Mouse (Mus musculus) retina, postnatal 7 days (tissue): ENCODE results near the gene Pard3.
A peak's percentile ranks its signal among the peaks of the same experiment; 100 is the strongest.

ENCODE experiments used
- DNase-seq: peaks from one replicate; pipeline ENCODE4 v3.0.0-alpha.2; 2012; ENCODE audit warnings: low read depth, low spot score

The Pard3 gene

DNA sequence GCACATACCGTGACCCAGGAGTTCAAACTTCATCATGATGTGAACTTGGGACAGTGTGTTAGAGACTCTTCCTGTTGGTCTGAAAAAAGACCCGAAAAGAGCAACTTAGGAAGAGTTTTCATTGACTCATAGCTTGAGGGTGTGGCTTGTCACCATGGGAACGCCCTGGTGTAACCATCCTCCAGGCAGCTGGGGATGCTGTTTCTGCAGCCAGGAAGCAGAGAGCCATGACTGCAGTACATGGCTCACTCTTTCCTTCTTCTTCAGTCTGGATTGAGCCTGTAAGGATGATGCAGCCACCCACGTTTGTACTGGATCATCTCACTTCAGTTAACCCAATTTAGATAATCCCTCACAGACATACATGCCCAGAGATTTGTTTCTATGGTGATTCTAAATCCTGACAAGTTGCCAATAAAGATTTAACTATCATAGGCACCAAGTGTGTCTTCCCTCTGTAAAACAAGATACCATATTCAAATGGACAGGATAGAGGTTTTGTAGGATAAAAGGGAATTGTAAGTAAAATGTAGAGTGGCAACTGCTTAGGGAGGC is 431.6 kb downstream of the Pard3 start:
- DNase-seq: peak; percentile 77

DNA sequence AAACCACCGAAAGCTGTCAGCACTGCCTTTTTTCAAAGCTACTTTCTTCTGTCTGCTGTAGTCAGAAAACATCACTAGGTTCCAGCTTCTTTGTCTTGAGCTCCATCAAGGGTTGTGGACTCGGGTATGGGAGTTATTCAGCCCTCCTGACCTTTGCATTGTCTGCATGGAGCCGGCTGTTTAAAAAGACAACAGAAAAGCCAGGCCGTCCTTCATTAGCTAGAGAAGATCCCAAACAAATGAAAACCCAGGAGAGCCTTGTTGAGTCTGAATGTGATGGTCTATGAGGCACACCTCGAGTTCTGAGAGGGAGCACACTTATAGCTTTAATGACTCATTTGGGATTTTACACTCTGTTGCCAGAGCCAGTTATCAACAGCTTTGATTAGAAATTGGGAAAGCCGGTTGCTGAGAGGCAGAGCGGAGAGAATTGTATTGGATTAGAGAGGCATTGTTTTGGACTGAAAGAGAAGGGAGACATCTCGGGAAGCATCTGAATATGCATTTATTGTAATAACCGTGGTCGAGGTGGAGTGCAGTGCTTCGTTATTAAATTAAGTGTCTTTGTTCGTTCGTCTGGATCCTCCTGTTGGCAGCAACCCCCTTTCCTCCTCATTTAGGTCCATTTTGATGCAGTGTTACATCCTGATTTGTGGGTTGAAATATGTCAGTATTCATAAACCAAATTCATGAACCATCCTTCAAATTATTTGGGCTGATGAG is 435.5 kb downstream of the Pard3 start:
- no peak for DNase-seq

DNA sequence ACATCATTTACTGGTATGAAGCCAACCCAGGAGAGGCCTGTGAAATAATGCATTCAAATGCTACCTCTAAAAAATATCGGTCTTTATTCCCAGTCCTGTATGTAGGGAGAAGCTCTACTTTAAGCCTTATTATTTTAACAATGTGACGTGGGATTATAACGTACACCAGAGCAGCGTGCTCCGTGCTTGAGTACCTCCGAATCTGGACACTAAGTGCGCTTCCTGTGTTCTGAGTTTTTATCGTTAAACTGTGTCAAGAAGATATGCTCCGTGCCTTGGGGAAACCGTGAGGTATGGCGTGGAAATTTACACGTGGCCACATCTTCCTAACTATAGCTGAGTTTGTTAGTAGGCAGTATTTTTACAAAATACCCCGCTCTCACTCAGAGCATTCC is 436.0 kb downstream of the Pard3 start:
- no peak for DNase-seq

DNA sequence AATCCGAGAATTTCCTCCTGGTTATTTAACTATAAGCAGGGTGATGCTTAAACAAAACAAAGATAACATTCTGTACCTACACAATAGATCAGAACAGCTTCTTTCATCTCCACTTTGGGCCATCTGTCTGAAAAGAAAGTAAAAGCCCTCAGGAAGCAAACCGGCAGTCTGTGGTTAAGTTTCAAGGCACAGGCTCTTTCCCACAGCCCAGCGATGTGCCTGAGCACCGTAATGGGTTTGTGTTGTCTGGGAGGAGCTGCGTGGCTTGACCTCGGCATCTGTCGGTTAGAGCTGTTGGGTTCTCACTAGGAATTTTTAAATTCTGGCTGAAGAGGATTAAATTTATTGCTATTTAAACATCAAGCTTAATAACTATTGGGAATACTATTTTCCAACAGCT is 436.5 kb downstream of the Pard3 start:
- no peak for DNase-seq

DNA sequence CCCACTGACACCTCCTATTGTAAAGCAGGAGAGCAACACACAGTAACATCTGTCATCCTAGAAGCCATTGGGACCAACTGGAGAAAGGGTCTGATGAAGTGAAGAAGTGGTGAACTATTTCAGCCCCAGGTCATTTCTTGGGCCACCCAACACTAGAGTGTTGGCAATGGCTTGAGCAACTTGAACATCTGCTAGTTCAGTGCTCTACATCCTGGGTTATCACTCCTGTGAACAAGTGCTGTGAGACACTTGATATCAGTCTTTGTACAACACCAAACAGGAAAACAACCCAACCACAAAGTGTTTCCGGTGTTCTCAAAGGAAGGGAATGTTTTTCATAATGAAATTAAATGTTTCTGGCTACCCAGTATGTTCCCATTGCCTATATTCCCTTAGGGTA is 438.1 kb downstream of the Pard3 start:
- no peak for DNase-seq

DNA sequence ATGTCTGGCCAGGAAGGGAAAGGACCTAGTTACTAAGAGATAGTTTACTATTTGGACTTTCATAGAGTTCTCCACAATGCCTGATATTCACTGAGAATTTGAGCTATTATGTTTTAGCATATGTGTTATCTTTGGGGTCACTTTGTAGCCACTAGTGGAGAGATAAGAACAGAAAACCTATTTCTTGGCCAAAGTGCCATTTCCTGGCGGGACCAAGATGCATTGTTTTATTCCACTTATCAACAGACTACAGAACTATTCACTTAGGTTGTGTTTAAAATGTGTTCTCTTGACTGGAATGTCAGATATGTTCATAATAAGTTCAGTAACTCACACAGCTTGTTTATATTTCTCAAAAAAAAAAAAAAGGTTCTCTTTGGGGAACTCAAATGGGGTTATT is 441.6 kb downstream of the Pard3 start:
- no peak for DNase-seq

DNA sequence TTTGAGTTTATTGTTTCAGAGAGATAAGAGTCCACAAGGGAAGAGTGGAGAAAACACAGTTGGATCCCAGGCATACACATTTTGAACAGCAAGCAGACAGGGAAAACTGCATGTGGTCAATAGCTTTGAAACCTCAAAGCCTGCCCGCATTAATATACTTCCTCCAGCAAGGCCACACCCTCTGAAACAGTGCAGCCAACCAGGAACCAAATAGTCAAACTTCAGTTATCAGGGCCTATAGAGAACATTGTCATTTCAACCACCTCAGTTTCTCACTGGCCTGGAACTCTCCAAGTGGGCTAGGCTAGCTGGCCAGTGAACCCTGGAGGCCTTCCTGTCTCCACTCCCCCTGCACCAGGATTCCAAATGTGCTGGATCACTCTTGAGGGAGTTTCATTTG is 442.6 kb downstream of the Pard3 start:
- no peak for DNase-seq

DNA sequence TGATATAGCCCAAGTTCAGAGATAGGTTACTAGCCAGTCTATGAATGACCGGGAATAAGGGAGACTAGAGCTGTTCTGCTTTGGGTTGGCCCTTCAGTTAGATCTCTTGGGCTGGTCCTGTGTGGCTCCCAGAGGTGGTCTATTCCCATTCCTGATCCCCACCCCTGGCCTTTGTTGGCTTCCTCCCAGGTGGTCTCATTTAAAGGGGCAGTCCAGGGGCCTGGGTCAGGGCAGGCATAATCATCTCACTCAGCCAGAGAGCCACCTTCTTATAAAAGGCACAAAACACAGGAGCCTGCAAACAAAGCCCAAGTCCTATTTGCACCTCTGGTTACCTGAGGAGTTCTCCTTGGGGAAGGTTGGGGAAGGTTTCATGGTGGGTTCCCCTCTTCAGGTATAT is 447.6 kb downstream of the Pard3 start:
- DNase-seq: no peak

DNA sequence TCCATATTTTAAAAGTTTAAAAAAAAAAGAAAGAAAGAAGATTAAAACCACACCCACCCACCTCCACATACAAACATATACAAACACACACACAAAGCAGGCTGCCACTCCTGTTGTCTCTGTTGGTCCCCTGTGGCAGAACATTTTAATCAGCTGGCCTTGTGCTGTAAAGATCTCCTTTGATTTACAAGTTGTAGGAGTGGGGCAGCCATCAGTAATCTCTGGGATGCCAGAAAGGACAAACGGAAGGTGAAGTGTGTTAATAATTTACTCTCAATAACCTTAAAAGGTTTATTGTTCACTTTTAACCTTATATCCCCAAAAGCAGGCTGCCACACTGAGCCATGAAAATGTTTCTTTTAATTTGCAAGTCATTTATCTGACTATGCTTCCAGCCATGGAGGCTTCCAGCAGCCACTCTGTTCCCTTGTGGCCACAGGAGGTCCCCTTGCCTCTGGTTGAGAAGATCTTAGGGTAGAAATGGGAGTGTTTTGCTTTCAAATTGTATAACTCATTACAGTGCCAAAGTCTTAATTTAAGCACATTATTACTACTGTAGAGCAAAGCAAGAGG is 448.4 kb downstream of the Pard3 start:
- no peak for DNase-seq

DNA sequence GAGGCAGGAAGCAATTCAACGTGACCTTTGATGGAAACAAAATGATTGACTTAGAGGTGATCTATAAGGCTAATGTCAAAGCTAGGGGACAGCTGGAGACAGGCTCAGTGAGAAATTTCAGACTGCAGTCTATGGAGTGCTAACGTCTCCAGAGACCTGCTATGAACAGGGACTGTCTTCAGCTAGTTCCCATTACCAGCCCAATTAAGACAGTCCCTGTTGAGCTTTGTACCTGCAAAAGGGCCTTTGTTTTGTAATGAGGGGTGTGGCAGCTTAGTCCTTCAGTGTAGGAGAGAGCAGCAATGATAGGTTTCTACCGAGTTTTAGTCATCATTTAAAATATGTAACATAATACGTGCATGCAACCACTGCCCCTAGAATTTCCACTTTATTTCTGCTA is 448.9 kb downstream of the Pard3 start:
- DNase-seq: no peak

DNA sequence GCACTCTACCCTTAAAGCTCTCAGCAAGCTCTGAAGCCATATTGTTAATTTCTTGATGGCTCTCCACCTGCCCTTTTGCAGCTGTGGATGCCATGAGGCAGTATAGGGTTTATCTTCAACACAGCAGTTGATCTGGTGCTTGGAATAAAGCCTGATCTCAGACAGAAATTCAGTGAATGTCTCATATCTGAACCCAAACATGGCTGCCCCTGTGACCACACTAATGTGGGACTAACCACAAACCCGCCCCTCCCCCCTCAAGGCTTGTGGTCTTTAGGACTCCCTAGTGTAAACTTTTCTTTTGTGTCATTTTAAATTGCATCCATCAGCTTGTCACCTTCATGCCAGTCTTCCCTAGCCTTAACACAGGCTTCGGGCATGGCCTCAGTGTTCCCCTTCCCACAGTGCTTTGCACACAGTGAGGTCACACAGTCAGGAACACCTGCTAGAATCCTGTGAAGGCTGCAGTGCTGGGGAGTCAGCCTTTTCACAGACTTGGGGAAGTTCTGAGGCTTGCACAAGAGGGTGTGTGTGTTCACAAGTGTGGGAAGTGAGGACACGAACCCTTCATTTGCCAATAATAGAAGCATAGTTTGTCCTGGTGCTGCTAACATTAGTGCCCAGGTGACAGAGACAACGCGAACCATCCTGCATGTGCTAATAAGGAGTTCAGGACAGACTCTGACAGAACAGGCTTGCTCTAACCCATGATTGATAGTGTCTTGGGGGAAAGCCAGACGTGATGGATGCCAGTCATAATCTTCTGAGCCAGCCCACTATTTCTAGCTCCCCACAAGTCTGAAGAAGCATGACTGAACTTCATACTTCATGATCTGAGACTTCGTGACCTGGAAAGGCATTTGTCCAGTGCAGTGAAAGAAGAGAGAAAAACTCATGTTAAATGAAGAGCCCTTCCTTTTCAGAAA is 451.4 kb downstream of the Pard3 start:
- no peak for DNase-seq

DNA sequence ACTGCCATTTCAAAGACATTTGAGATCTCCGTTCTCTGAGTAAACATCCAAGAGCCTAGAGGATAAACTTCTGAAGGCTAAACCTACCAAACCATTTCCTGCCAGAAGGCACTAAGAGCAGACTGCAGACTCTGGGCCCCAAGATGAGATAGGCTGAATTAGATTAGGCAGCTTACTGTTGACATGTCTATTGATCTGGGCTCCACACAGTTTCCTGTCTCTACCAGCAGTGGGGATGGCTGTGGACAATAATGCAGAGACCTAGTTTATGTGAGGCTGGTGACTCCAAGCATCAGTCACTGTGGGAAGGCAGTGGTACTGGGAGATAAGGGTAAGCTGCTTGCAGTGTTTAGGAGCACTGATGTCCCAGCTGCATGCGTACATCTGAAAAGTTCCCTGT is 452.4 kb downstream of the Pard3 start:
- DNase-seq: no peak

DNA sequence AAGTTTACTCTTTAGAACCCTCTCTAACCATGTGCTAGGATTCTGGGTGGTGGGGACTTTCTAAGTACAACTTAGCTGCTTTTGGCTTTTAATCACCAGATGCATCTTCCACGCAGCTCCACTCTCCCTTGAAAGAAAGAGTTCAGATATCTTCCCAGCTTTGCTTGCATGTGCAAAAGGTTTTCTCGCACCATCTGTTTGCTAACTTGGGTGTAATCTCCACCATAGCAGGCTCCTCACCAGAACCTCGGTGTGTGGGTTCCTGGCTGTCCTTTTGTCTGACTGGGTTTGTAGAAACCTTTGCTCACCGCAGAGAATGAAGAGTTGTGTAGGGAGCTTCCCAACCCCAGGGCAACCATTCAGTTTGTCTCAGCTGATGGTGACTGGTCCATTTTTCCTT is 462.0 kb downstream of the Pard3 start:
- DNase-seq: no peak

DNA sequence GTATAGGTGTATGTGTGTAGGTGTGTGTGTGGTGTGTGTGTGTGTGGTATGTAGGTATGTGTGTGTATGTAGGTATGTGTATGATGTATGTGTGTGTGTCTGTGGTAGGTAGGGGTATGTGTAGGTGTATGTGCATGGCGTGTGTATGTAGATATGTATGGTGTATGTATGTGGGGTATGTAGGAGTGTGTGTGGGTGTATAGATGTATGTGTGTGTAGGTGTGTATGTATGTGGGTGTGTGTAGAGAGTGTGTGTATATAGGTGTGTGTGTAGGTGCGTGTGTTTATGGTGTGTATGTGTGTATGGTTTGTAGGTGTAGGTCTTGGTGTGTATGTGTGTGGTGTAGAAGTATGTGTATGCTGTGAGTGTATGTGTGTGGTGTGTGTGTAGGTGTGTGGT is 464.6 kb downstream of the Pard3 start:
- DNase-seq: no peak

DNA sequence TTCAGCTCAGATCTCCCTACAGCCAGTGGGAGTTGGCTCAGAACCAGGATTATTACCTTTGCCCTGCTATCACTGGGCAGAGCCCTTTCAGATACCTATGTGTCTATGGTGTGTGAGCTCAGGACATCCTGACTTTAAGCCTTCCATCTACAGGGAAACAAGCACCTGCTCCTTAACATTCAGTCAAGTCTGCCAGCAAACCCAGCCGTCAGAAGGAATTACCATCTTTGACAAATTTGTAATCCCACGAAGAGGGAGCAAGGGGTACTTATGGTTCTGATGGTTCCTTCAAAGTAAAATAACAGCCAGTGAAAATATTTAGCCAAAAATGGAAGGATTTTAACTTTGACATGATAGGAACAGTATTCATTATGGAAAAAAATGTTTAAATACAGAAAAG is 466.1 kb downstream of the Pard3 start:
- no peak for DNase-seq

DNA sequence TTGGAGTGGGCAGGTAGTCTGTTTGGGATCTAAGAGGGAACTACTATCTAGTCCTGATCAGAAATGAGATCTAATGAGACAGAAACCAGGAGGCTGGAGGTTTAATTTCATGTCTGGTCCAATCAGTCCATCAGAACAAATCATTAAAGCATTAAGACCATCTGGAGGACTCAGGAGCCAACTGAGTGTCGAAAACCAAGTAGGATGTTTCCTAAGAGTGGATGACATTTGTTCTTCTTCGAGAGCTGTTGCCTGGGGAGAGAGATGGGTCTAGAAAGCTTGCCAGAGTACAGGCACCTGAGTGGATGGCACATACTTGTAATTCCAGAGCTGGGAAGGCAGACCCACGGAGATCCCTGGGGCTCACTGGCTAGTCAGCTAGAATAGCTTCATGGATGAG is 468.2 kb downstream of the Pard3 start:
- no peak for DNase-seq

DNA sequence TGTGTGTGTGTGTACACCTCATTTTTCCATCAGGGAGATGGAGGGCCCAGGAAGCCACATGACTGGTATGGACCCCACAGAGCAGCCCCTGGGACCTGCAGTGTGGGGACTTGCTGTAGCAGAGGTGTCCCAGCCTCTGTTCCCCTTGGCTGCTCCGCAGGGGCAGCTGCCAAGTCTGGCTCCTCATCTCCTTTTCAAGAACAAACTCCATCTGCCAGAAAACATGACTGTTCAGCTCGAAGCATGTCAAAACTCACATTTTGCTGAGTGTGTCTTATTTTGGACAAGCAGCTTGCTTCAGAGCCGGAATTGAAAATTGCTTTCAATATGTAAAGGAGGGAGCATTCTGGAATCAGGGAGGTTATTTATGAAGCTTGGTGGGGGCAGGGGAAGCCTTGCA is 471.1 kb downstream of the Pard3 start:
- DNase-seq: no peak

DNA sequence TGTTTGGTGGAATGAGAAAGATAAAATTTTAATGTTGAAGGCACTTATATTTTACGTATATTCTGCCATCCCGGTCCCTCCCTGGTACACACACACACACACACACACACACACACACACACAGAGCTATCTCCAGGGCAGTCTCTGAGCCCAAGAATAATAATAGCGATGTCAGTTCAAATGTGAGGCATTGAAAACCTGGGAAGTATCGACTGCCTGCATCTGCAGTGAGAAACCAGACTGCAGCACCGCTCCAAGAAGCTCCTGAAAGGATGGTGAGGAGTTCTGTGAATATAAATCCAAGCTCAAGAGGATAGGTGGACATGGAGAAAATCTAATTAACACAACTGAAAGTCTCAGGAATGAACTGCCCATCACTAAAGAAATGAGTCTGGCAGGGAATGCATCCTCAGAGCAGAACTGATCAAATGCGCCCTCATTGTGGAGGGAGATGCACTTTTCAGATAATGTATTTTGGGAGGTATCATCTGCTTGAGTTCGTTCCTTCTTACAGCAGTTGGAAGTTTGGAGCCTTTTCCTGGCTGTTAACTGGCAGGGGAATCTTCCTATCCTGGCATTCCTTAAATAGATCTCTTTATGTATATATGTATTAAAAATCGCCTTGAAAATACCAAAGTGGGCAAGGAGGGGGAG is 471.6 kb downstream of the Pard3 start:
- no peak for DNase-seq

DNA sequence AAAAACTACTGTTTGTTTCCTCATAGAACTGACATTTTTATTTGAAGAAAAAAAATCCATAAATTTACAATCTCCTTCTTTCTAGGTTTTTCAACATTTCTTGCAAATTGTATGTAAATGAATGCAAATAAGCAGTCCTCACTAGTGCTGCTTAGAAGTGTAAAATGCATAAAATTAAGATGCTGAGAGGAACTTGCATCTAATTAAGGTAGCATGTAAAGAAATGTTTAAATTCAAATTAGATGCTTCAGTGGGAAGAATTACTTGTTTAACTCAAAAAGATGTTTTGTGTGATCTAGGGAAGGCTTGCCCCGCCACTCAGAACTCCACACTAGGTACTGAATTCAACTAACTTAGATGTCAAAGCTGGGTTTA is 472.1 kb downstream of the Pard3 start:
- no peak for DNase-seq

DNA sequence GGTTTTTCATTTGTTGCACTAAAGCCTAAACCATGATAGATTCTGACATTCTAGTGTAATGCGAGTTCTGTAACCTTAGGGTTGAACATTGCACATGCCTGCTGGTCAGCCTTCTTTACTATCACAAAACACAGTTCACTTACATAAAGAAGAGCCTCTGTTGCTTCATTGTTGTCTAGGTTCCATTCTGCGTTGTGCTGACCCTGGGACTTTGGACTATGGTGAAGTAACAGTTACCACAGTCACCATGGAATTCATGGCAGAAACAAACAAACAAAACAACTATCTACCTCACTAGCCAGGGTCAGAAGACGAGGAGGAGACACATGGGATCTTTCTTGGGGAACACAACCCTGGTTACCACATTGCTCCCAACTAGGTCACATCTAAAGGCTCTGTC is 476.1 kb downstream of the Pard3 start:
- no peak for DNase-seq

DNA sequence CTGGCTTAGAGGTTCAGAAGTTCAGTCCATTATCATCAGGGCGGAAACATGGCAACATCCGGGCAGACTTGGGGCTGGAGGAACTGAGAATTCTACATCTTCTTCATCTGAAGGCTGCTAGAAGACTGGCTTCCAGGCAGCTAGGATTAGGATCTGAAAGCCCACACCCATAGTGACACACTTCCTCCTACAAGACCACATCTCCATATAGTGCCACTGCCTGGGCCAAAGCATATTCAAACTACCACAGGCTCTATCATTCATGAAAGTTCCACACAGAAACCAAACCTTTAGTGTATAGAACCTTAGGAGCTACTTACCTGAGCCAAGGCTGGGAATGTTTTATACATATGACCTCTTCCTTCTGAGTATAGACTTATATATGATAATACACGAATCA is 476.6 kb downstream of the Pard3 start:
- no peak for DNase-seq

DNA sequence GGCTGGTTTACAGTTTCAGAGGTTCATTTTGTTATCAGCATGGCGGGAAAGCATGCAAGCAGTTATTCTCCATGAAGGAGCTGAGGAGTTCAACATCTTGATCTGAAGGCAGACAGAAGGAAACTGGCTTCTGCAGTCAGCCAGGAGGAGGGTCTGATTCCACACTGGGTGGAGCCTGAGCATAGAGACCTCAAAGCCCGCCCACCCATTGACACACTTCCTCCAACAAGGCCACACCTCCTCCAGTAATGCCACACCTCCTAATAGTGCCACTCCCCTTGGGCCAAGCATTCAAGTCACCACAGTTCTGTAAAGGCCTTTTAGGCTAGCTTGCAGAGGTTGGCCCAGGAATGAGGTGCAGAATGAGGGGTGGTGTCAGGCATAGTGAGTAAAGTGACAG is 478.5 kb downstream of the Pard3 start:
- no peak for DNase-seq
